Mouse (Mus musculus) kidney, adult 9 months (tissue): ENCODE data around the gene Cux2.
A peak's percentile ranks its signal among the peaks of the same experiment; 100 is the strongest.

Source experiments
- DNase-seq: peaks from one replicate; pipeline ENCODE4 v3.0.0; 2022

Gene Cux2

GRCm38 (mm10) chr5:121913999-121914398 lies 135.9 kb downstream of the Cux2 start:
- DNase-seq = peak; percentile 3

- DNase-seq = no peak
Measured at GRCm38 (mm10) chr5:121909226-121909985, 140.5 kb downstream of the Cux2 start.

GRCm38 (mm10) chr5:121905671-121906070 lies 144.2 kb downstream of the Cux2 start:
- DNase-seq = no peak

- DNase-seq = no peak
Measured at GRCm38 (mm10) chr5:121904799-121905198, 145.1 kb downstream of the Cux2 start.

DNA sequence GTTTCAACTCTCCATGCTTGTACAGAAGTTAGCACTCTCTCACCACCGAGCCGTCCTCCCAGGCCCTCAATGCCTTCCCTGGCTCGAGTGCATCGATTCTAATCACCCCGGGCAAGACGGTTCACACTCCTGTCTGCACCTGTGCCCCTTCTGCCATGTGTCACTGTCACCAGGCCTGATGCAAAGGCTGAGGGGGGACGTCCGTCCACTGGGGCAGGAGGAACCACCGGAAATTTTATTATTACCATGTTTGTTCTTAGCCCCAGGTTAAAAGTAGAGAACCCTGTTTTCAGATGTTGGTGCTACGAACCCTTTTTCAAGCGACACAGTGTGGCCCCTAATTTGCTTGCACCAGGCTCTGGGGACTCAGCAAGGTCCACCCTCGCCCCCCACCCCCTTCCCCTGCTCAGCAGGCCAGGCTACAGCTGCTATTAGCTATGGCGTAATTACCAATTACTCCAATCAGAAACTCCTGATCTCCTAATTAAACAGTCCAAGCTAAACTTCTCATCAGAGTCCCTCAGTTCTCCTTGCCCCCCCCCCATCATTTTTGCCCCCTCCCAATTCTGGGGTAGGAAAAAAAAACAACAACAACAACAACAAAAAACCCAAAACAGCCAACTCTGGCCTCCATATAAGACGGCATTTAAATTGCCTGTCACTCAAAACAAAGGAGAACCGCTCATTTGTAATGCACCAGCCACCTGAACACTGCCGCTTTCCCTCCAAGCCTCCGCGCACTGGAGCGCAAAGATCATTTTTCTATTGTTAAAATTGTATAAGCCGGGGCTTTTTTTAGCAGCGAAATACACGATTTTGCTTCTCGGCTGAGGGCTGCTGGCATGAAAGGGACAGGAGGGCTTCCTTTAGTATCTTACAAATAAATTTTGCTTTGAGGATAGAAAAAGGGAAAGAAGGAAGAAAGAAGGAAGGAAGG lies 146.8 kb downstream of the Cux2 start:
- no peak for DNase-seq

DNA sequence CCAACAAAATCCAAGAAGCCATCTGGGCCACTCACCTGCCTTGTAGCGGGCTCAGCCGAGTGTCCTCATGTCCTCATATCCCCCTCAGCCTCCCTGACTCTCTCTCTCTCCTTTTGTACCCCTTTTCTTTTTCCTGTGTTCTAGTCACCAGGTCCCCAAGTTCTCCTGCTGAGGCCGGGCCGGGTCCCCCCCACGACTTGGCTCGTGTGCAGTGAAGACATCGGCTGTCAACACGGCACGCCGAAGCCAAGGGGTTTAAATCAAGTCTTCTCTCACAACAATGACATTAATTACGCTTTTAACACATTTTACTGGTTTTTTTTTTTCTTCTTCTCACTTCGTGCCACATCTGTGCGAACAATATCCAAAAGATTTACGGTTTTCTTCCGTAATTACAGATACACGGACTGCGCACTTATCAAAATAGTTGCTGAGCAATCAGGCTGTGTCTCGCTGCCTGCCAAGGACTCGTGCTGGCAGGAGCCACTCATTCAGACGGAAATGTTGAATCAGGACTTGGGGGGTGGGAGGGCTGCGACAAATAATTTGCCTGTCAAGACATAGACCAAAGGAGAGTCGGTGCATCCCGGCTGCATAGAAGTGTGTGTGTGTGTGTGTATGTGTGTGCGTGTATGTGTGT lies 154.7 kb downstream of the Cux2 start:
- no peak for DNase-seq

DNA sequence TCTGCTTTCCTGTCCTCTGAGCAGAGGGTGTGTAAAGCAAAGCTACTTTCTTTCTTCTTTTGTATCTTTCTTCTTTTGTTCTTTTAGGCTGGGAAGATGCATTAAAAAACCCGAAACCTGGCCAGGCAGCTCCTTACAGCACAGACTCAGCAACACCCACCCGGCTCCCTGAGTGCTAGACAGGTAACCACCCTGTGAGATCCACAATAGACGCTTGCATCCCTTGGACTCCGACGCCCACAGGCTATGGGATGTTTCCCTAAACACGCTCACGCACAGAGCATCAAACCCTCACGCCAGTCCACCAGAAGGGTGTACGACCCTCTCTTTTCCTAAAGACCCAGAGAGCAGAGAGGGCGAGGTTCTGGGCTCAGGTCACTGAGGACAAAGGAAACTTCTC lies 155.3 kb downstream of the Cux2 start:
- no peak for DNase-seq

DNA sequence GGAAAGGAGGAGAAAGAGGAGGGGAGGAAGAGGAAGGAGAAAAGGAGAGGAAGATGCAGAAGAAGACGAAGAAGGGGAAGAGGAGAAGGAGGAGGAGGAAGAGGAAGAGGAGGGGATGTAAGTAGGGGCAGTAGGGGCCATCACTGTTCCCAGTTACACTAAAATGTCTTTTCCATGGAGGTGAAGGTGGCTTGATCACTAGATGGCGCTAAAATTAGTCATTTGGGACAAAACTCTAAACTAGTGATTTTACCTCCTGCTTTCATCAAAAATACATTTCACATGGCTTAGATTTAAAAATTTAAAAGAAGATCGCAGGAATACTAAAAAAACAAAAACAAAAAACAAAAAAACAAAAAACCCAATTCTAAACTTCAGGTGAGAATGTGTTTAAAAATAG lies 156.3 kb downstream of the Cux2 start:
- peak; percentile 21 for DNase-seq

DNA sequence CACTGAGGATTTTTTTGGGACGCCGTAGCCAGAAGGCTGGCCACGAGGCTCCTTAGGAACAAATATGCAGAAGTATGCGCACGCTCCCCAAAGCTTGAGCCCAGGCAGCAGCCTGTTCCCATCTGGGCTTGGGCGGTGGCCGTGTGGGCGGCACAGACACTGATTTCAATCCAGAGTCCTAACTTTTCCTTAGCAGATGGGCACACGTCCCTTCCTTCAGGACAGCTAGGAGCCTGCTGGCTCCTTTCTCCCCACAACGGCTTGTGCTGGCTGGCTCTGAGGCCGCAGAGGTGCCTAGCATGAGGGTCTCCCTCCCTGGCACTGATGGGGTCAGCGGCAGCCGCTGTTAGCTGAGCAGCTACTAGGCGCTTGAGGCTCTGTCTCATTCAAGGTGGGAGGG lies 157.6 kb downstream of the Cux2 start:
- DNase-seq = no peak

GRCm38 (mm10) chr5:121890925-121891324 lies 159.0 kb downstream of the Cux2 start:
- DNase-seq = no peak

- DNase-seq = no peak
Measured at GRCm38 (mm10) chr5:121889819-121890362, 160.0 kb downstream of the Cux2 start.

GRCm38 (mm10) chr5:121889375-121889774 lies 160.5 kb downstream of the Cux2 start:
- no peak for DNase-seq

DNA sequence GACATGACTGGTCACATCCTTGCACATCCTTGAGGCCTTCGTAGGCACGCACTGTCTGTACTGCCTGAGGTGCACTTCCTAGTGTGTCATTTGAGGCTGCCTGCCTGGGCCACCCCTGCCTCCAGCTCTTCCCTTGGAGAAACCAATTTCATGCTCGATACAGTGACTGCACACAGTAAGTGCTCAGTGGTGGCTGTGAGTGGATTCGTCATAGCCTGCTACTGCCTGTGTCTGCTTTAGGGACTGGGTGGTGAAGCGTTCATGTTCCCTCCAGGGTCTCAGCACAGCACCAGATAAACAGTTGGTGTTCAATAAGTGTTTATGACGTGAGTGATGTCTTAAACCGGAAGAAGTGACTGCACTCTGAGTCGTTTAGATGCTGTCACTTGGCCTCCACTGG lies 166.5 kb downstream of the Cux2 start:
- no peak for DNase-seq

DNA sequence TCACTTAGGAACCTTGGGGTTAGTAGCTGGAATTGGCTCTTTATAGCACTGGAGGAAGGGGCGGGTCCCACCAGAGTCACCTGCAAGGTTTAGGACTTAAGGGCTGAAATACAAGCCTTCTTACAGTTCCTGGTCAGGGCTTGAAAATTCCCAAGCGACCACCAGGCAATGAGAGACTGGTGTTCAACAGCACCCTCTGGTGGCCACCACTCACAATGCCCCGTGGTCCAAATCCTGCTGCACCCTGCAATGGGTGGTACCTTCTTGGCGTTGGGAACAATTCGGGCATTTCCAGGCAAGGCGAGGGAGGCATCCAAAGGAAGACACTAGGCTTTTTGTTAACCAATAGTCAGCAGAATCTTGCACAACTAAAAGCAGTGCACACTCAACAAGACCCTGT lies 170.7 kb downstream of the Cux2 start:
- peak; percentile 47 for DNase-seq

DNA sequence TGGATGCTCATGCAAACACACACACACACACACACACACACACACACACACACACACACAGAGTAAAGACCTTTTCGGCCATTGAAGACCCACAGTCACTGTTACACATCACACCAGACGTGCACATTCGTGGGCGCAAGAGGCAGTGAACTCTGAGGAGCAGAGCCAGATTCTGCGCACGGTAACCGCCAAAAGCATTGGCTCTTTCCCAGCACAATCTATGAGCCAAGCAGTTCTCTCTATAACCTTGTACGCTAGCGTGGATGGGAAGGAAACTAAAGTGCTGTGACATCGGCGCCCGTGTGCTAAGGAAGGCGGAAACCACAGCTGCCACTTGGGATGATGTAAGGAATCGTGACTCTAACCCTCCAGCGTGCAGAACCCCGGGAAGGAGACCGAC lies 171.2 kb downstream of the Cux2 start:
- DNase-seq = no peak

- DNase-seq = no peak
Measured at GRCm38 (mm10) chr5:121876901-121877300, 173.0 kb downstream of the Cux2 start.

DNA sequence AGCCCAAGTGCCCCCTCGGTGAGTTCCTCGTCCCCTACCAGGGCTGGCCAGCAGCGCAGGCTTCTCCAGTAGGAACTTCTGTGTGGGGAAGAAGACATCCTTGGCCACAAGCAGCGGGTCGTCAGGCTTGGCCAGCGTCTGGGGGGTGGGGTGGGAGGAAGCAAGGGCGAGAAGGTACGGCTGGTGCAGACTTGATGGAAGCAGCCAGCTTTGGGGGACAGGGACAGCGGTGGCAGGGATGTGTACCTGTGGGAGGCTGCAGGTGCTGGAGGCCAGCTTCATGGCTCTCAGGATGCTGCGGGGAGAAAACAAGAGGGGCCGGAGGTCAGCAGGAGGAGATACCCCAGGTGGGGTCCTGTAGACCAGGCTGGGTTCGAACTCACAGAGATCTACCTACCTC lies 174.9 kb downstream of the Cux2 start:
- DNase-seq = no peak

GRCm38 (mm10) chr5:121872158-121872557 lies 177.7 kb downstream of the Cux2 start:
- peak; percentile 73 for DNase-seq

DNA sequence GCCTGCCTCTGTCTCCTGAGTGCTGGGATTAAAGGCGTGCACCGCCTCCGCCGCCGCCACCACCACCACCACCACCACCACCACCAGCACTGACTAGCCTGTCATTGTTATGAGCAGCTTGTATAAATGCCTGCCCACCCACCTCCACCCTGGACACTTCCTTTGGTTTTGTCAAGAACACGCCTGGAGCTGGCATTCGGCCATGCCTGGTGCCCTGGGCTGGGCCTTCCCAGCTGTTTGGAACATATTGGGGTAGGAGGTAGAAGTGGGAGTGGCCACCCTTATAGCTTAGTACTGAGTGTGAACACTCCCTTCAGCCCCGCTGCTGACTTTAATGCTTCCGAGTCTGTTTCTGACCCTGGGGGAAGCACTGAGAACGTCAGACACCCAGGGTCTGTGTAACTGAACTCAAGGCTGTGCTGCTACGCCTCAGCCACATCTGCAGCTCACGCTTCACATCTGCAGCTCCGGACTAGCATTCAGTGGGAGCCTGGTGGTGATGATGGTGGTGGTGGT lies 178.3 kb downstream of the Cux2 start:
- DNase-seq = no peak

GRCm38 (mm10) chr5:121870832-121871231 lies 179.1 kb downstream of the Cux2 start:
- peak; percentile 13 for DNase-seq

GRCm38 (mm10) chr5:121867963-121868362 lies 181.9 kb downstream of the Cux2 start:
- no peak for DNase-seq

DNA sequence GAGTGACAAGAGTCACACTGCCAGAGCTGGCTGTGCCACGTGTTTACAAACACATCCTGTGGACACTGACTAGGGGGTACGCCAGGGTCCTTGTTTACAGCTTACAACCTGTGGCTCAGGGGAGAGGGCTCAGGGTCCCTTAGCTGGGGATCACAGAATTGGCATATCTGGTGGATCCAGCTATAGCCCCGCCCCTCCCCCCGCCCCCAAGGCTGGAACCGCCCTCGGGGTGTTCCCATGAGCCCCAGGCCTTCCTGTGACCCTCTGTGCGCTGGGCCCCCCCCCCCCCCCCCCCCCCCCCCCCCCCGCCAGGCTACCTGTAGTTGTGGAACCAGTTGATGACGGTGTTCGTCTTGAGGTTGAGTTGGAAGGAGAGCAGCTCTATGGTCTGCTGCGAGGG lies 185.6 kb downstream of the Cux2 start:
- no peak for DNase-seq

GRCm38 (mm10) chr5:121861964-121862363 lies 187.9 kb downstream of the Cux2 start:
- no peak for DNase-seq
